Mouse (Mus musculus): ENCODE data around the gene Xrcc6. TPM values are rescaled to one million over a fixed set of nuclear protein-coding genes. Genes with fewer than 3 reads are reported as not detected.

The Xrcc6 gene
- polyA plus RNA-seq, 1 experiment from 2014 or later = 91.5 TPM

DNA sequence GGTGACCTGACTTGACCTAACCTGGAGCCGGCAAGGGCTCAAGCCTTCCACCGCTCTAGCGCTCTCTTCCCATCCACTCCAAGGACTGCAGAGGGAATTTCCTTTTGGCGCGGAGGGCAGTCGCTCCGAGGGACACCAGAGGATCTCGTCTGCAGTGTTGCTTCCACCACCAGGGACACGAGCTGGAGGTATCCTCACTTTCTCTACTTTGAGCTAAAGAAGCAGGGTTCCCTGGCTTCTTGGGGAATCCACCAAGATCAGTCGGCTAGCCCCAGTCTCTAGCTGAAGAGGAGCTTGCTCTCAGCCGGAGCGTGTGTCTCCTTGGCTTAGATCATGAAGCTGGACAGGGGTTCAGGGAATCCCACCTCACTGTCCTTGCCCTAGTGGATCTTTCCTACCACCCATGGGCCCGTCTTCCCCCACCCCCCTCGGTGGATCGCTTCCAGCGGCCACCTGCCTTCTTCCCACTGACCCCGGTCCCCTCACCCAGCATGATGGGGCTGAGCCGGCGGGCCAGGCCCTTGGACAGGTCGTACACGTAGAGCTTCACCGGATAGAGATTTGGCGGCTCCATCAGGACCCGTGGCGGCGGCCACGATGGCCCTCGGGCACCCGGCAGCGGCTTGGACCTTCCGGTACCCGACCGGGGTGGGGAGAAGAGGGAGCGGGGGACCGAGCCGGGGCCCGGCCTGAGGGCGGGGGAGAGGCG is 27.9 kb downstream of the Xrcc6 start:
- Histone ChIP-seq H3K9ac (replicated peaks; ENCODE audit: low read length) (peak overlapping the region; percentile 86), H3K27me3 (ENCODE audit: control insufficient read depth, insufficient read depth, low read length) (no peaks in the 10 kb centered on the region), H3K4me1 (ENCODE audit: control insufficient read depth, insufficient read depth, low read length) (no peaks in the 10 kb centered on the region; the same call in 1 of the 2 replicates), H3K9me3 (replicated peaks; ENCODE audit: control insufficient read depth, low read length) (no peaks in the 10 kb centered on the region), H3K4me2 (ENCODE audit: low read depth, low read length) (peak overlapping the region; percentile 72), H3K27ac (replicated peaks; ENCODE audit: low read depth, low read length) (0 out of 2 replicates have a peak overlapping the region, but pooled peaks have one; percentile 28), H3K36me3 (replicated peaks; ENCODE audit: control insufficient read depth, insufficient read depth, low read depth, low read length) (no peaks in the 10 kb centered on the region; the same call in 1 of the 2 replicates), H3K4me3 (ENCODE audit: low read depth, low read length) (peak overlapping the region; percentile 90)
- ATAC-seq (replicated peaks; ENCODE audit: insufficient number of reproducible peaks, low FRiP score, low TSS enrichment, low read depth) = peak; percentile 66
- DNase-seq (ENCODE audit: low spot score) = peak; percentile 38
- WGBS = 0% methylated on average over 38 of the region's 39 CpGs

DNA sequence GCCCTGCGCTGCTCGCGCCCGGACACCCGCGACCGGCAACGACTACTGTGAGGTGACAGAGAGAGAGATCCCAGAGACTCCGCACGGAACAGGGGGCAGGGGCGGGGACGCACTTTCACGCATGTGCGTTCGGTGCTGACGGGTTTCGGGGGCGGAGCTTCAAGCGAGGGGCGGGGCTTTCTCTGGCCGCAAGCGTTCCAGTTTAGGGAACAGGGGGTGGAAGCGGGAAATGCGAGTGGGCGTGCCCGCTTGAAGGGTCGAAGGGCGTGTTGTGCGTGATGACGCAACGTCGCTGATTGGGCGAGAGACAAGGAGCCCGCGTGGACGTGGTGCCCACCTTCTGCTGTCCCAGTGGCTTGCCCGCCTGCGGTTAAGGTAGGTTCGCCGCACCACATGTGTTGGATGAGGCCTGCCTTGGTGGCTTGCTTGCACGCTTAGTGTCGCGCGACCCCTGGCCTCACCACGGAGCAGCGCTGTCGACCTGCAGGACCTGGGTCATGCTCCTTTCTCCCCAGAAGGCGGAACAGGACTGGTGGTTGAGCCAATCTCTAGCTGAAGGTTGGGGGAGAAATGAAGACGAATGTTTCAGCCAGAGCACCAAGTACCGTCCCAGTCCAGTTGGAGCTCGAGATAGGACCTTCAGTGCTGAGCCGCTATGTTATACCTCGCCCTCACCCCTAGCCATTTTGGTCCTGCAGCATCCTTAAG is 28.6 kb downstream of the Xrcc6 start:
- Histone ChIP-seq H3K9me3 (replicated peaks; ENCODE audit: control insufficient read depth, low read length) (no peaks in the 10 kb centered on the region), H3K9ac (replicated peaks; ENCODE audit: low read length) (peak overlapping the region; percentile 86), H3K36me3 (replicated peaks; ENCODE audit: control insufficient read depth, insufficient read depth, low read depth, low read length) (no peaks in the 10 kb centered on the region; the same call in 1 of the 2 replicates), H3K27me3 (ENCODE audit: control insufficient read depth, insufficient read depth, low read length) (no peaks in the 10 kb centered on the region), H3K27ac (replicated peaks; ENCODE audit: low read depth, low read length) (0 out of 2 replicates have a peak overlapping the region, but pooled peaks have one; percentile 28), H3K4me2 (ENCODE audit: low read depth, low read length) (peak overlapping the region; percentile 72), H3K4me1 (ENCODE audit: control insufficient read depth, insufficient read depth, low read length) (no peaks in the 10 kb centered on the region; the same call in 1 of the 2 replicates), H3K4me3 (ENCODE audit: low read depth, low read length) (peak overlapping the region; percentile 90)
- DNase-seq (ENCODE audit: low spot score) (peak; percentile 99), ATAC-seq (replicated peaks; ENCODE audit: insufficient number of reproducible peaks, low FRiP score, low TSS enrichment, low read depth) (peak; percentile 97)
- under 1% methylated on average over 53 of the region's 53 CpGs for WGBS

DNA sequence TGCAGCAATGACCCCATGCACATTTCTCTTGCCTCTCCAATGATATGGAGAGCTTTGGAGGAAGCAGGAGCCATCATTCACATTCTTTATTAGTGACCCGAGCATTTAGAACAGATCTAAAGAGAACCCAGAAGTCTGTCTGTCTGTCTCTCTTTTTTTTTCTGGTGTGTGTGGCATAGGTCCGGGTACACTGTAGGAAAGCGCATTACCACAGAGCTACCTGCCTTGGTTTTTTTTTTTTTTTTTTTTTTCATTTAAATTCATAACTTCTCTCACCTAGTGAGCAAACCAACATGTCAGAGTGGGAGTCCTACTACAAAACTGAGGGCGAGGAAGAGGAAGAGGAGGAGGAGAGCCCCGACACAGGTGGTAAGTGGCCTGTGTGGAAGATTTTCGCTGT is 29.2 kb downstream of the Xrcc6 start:
- Histone ChIP-seq H3K27me3 (ENCODE audit: control insufficient read depth, insufficient read depth, low read length) (no peaks in the 10 kb centered on the region), H3K9me3 (replicated peaks; ENCODE audit: control insufficient read depth, low read length) (no peaks in the 10 kb centered on the region), H3K9ac (replicated peaks; ENCODE audit: low read length) (peak overlapping the region; percentile 72), H3K4me1 (ENCODE audit: control insufficient read depth, insufficient read depth, low read length) (no peaks in the 10 kb centered on the region; the same call in 1 of the 2 replicates), H3K36me3 (replicated peaks; ENCODE audit: control insufficient read depth, insufficient read depth, low read depth, low read length) (no peaks in the 10 kb centered on the region; the same call in 1 of the 2 replicates), H3K4me2 (ENCODE audit: low read depth, low read length) (peak overlapping the region; percentile 72), H3K27ac (replicated peaks; ENCODE audit: low read depth, low read length) (0 out of 2 replicates have a peak overlapping the region, but pooled peaks have one; percentile 9), H3K4me3 (ENCODE audit: low read depth, low read length) (peak overlapping the region; percentile 90)
- DNase-seq (ENCODE audit: low spot score) = no peak
- 29% methylated on average over 6 of the region's 6 CpGs for WGBS
- no peak for ATAC-seq (replicated peaks; ENCODE audit: insufficient number of reproducible peaks, low FRiP score, low TSS enrichment, low read depth)

DNA sequence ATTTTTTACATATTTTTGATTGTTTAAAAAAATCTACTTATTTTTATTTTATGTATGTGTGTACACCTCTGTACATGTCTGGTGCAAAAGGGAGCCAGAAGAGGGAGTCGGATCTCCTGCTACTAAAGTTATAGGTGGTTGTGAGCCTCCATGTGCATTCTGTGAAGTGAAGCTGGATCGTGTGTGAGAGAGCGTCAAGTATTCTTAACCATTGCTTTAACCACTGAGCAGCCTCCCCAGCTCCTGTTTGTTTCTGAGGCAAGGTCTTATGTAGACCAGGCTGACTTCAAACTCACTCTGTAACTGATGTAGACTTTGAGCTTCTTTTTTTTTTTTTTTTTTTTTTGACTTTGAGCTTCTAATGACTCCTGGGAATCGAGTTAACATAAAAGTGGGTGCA is 29.8 kb downstream of the Xrcc6 start:
- no peak for DNase-seq (ENCODE audit: low spot score)

DNA sequence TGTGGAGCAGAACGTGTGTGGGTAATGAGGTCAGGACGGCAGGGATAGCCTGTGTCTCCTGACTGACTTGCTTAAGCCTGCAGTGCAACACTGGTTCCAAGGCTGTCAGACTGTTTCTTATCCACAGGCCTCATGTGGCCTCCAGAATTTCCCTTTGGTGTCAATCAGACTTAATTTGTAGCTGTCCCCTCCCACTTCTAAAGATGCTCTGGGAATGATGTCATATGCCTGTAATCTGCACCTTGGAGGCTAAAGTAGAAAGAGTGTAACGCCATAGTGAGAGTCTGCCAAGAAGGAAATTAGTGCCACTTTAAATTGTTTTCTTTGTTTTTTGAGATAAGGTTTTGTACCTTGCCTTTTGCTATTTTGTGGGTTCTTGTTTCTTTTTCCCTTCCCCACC is 31.7 kb downstream of the Xrcc6 start:
- H3K36me3 ChIP-seq (replicated peaks; ENCODE audit: control insufficient read depth, insufficient read depth, low read depth, low read length) = no peaks in the 10 kb centered on the region; the same call in none of the 2 replicates
- no peaks in the 10 kb centered on the region for H3K27me3 ChIP-seq (ENCODE audit: control insufficient read depth, insufficient read depth, low read length)
- H3K27ac ChIP-seq (replicated peaks; ENCODE audit: low read depth, low read length) = no peak overlapping the region
- H3K4me1 ChIP-seq (ENCODE audit: control insufficient read depth, insufficient read depth, low read length) = no peaks in the 10 kb centered on the region; the same call in 1 of the 2 replicates
- no peak for ATAC-seq (replicated peaks; ENCODE audit: insufficient number of reproducible peaks, low FRiP score, low TSS enrichment, low read depth)
- H3K9ac ChIP-seq (replicated peaks; ENCODE audit: low read length) = no peak overlapping the region
- no peak for DNase-seq (ENCODE audit: low spot score)
- no peaks in the 10 kb centered on the region for H3K9me3 ChIP-seq (replicated peaks; ENCODE audit: control insufficient read depth, low read length)
- no peak overlapping the region for H3K4me2 ChIP-seq (ENCODE audit: low read depth, low read length)
- WGBS = 86% methylated on average over 3 of the region's 3 CpGs
- H3K4me3 ChIP-seq (ENCODE audit: low read depth, low read length) = no peak overlapping the region

More for the DNA sequence above, 29.8 kb downstream of the Xrcc6 start:
- H3K4me2 ChIP-seq (ENCODE audit: low read depth, low read length) = no peak overlapping the region
- H3K36me3 ChIP-seq (replicated peaks; ENCODE audit: control insufficient read depth, insufficient read depth, low read depth, low read length) = no peaks in the 10 kb centered on the region; the same call in none of the 2 replicates
- no peak overlapping the region for H3K9ac ChIP-seq (replicated peaks; ENCODE audit: low read length)
- no peak for ATAC-seq (replicated peaks; ENCODE audit: insufficient number of reproducible peaks, low FRiP score, low TSS enrichment, low read depth)
- H3K9me3 ChIP-seq (replicated peaks; ENCODE audit: control insufficient read depth, low read length) = no peaks in the 10 kb centered on the region
- H3K27me3 ChIP-seq (ENCODE audit: control insufficient read depth, insufficient read depth, low read length) = no peaks in the 10 kb centered on the region
- H3K4me3 ChIP-seq (ENCODE audit: low read depth, low read length) = no peak overlapping the region
- no peaks in the 10 kb centered on the region; the same call in 1 of the 2 replicates for H3K4me1 ChIP-seq (ENCODE audit: control insufficient read depth, insufficient read depth, low read length)
- no peak overlapping the region for H3K27ac ChIP-seq (replicated peaks; ENCODE audit: low read depth, low read length)
- 73% methylated on average over 4 of the region's 4 CpGs for WGBS

DNA sequence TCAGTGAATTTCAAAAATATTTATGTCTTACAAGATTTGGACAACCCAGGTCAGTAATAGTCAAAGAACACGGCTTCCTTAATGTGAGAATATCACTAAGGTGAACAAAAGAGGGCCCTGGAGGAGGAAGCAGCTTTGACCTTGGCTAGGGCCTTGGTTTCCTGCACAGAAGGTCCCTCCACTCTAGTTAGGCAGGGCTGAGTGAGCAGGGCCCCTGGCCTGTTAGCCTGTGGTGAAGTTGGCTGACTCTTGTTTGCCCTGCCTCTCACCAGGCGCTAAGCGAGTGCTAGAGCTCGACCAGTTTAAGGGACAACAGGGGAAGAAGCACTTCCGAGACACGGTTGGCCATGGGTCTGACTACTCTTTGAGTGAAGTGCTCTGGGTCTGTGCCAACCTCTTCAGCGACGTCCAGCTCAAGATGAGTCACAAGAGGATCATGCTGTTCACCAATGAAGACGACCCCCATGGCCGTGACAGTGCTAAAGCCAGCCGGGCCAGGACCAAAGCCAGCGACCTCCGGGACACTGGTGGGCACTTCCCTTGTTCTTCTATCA is 35.0 kb downstream of the Xrcc6 start:
- Histone ChIP-seq H3K9ac (replicated peaks; ENCODE audit: low read length) (no peak overlapping the region), H3K27ac (replicated peaks; ENCODE audit: low read depth, low read length) (no peak overlapping the region), H3K4me3 (ENCODE audit: low read depth, low read length) (no peak overlapping the region), H3K9me3 (replicated peaks; ENCODE audit: control insufficient read depth, low read length) (no peaks in the 10 kb centered on the region), H3K27me3 (ENCODE audit: control insufficient read depth, insufficient read depth, low read length) (no peaks in the 10 kb centered on the region), H3K4me1 (ENCODE audit: control insufficient read depth, insufficient read depth, low read length) (no peaks in the 10 kb centered on the region), H3K4me2 (ENCODE audit: low read depth, low read length) (no peak overlapping the region), H3K36me3 (replicated peaks; ENCODE audit: control insufficient read depth, insufficient read depth, low read depth, low read length) (peaks cover 6% of the 10 kb centered on the region)
- DNase-seq (ENCODE audit: low spot score) = no peak
- 92% methylated on average over 13 of the region's 13 CpGs for WGBS
- no peak for ATAC-seq (replicated peaks; ENCODE audit: insufficient number of reproducible peaks, low FRiP score, low TSS enrichment, low read depth)

DNA sequence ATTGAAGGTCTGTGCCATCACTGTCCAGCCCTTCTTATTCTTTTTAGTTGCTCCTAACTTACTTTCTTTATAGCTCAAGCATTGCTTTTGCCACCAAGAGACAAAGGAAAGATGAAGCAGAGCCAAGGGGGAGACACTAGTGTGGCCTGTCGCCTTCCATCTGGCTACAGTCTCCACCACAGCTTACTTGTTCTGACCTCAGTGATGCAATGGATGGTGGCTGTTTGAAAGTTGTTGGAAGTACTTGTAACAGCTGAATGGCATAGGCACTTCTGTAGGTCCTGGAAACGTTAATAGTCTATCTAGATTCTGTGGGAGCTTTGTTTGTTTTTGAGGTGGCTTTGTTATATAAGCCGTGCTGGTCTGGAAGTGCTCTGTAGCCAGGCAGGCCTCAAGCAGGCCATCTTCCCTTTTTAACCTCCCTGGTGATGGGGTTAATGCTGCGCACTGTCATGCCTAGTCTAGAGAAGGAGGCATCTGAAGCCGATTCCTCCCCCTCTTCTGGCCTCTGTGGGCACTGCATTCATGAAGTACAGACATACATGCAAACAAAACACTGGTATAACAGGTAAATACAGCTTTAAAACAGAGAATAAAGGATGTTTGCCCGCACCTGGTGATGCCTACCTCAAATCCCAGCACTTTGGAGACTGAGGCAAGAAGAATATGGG is 36.5 kb downstream of the Xrcc6 start:
- H3K4me1 ChIP-seq (ENCODE audit: control insufficient read depth, insufficient read depth, low read length) = no peaks in the 10 kb centered on the region
- H3K4me3 ChIP-seq (ENCODE audit: low read depth, low read length) = no peak overlapping the region
- no peak overlapping the region for H3K27ac ChIP-seq (replicated peaks; ENCODE audit: low read depth, low read length)
- DNase-seq (ENCODE audit: low spot score) (no peak), ATAC-seq (replicated peaks; ENCODE audit: insufficient number of reproducible peaks, low FRiP score, low TSS enrichment, low read depth) (no peak)
- H3K27me3 ChIP-seq (ENCODE audit: control insufficient read depth, insufficient read depth, low read length) = no peaks in the 10 kb centered on the region
- 89% methylated on average over 6 of the region's 6 CpGs for WGBS
- no peak overlapping the region for H3K4me2 ChIP-seq (ENCODE audit: low read depth, low read length)
- peaks cover 6% of the 10 kb centered on the region for H3K36me3 ChIP-seq (replicated peaks; ENCODE audit: control insufficient read depth, insufficient read depth, low read depth, low read length)
- H3K9ac ChIP-seq (replicated peaks; ENCODE audit: low read length) = no peak overlapping the region
- H3K9me3 ChIP-seq (replicated peaks; ENCODE audit: control insufficient read depth, low read length) = no peaks in the 10 kb centered on the region

Measured in embryonic facial prominence, embryonic 11.5 days (tissue).